Mouse (Mus musculus): Measurements from ENCODE around the gene Wfikkn2. TPM values are rescaled to one million over a fixed set of nuclear protein-coding genes. Genes with fewer than 3 reads are reported as not detected.
"Not testable (repeated sequence)": the region's sequence is repeated elsewhere in the genome, so short reads cannot be mapped to it uniquely, and the experiment has no call there.

The Wfikkn2 gene
- total and polyA plus RNA-seq, 2 experiments from 2014 or later, result 10.1 to 10.4 TPM

- Histone ChIP-seq H3K9ac (replicated peaks; ENCODE audit: low read length) (no peak overlapping the region), H3K27me3 (ENCODE audit: insufficient read depth, low read length) (no peaks in the 10 kb centered on the region), H3K4me2 (ENCODE audit: low read depth, low read length) (no peak overlapping the region), H3K9me3 (ENCODE audit: low read length) (no peaks in the 10 kb centered on the region), H3K27ac (no peak overlapping the region), H3K36me3 (ENCODE audit: insufficient read depth, low read length) (no peaks in the 10 kb centered on the region), H3K4me3 (ENCODE audit: low read length) (no peak overlapping the region), H3K4me1 (ENCODE audit: insufficient read depth, low read length) (no peaks in the 10 kb centered on the region)
- DNase-seq (ENCODE audit: low spot score), result no peak
- TF ChIP-seq CTCF (IDR thresholded peaks at IDR 0.05; ENCODE audit: low read depth), result no peak
- WGBS, result 89% methylated on average over 10 of the region's 10 CpGs
- ATAC-seq, result no peak
Measured at GRCm38 (mm10) chr11:94274206-94274867, 28.5 kb upstream of the Wfikkn2 start.

GRCm38 (mm10) chr11:94272960-94273927, 27.4 kb upstream of the Wfikkn2 start:
- H3K36me3 ChIP-seq (ENCODE audit: insufficient read depth, low read length), result no peaks in the 10 kb centered on the region
- no peak overlapping the region for H3K4me2 ChIP-seq (ENCODE audit: low read depth, low read length)
- no peak for ATAC-seq
- H3K9ac ChIP-seq (replicated peaks; ENCODE audit: low read length), result no peak overlapping the region
- no peak overlapping the region for H3K27ac ChIP-seq
- DNase-seq (ENCODE audit: low spot score), result no peak
- H3K4me3 ChIP-seq (ENCODE audit: low read length), result no peak overlapping the region
- no peaks in the 10 kb centered on the region for H3K27me3 ChIP-seq (ENCODE audit: insufficient read depth, low read length)
- H3K4me1 ChIP-seq (ENCODE audit: insufficient read depth, low read length), result no peaks in the 10 kb centered on the region
- TF ChIP-seq CTCF (IDR thresholded peaks at IDR 0.05; ENCODE audit: low read depth), result no peak
- 86% methylated on average over 21 of the region's 21 CpGs for whole genome bisulfite sequencing
- no peaks in the 10 kb centered on the region for H3K9me3 ChIP-seq (ENCODE audit: low read length)

- 84% methylated on average over 2 of the region's 2 CpGs for WGBS
- H3K4me1 ChIP-seq (ENCODE audit: insufficient read depth, low read length), result no peaks in the 10 kb centered on the region
- no peak overlapping the region for H3K27ac ChIP-seq
- TF ChIP-seq CTCF (IDR thresholded peaks at IDR 0.05; ENCODE audit: low read depth), result no peak
- no peak overlapping the region for H3K9ac ChIP-seq (replicated peaks; ENCODE audit: low read length)
- no peaks in the 10 kb centered on the region for H3K9me3 ChIP-seq (ENCODE audit: low read length)
- no peak overlapping the region for H3K4me2 ChIP-seq (ENCODE audit: low read depth, low read length)
- H3K4me3 ChIP-seq (ENCODE audit: low read length), result no peak overlapping the region
- no peak for ATAC-seq
- H3K36me3 ChIP-seq (ENCODE audit: insufficient read depth, low read length), result no peaks in the 10 kb centered on the region
- no peaks in the 10 kb centered on the region for H3K27me3 ChIP-seq (ENCODE audit: insufficient read depth, low read length)
- DNase-seq (ENCODE audit: low spot score), result no peak
Measured at GRCm38 (mm10) chr11:94271015-94271414, 25.2 kb upstream of the Wfikkn2 start.

GRCm38 (mm10) chr11:94269906-94270305, 24.1 kb upstream of the Wfikkn2 start:
- DNase-seq (ENCODE audit: low spot score) (no peak), ATAC-seq (no peak)
- H3K4me1 ChIP-seq (ENCODE audit: insufficient read depth, low read length), result no peaks in the 10 kb centered on the region
- H3K4me2 ChIP-seq (ENCODE audit: low read depth, low read length), result no peak overlapping the region
- no peak overlapping the region for H3K9ac ChIP-seq (replicated peaks; ENCODE audit: low read length)
- no peak overlapping the region for H3K4me3 ChIP-seq (ENCODE audit: low read length)
- H3K27me3 ChIP-seq (ENCODE audit: insufficient read depth, low read length), result no peaks in the 10 kb centered on the region
- WGBS, result 89% methylated on average over 7 of the region's 7 CpGs
- no peak overlapping the region for H3K27ac ChIP-seq
- no peaks in the 10 kb centered on the region for H3K36me3 ChIP-seq (ENCODE audit: insufficient read depth, low read length)
- no peaks in the 10 kb centered on the region for H3K9me3 ChIP-seq (ENCODE audit: low read length)
- no peak for TF ChIP-seq CTCF (IDR thresholded peaks at IDR 0.05; ENCODE audit: low read depth)

- ATAC-seq (no peak), DNase-seq (ENCODE audit: low spot score) (no peak)
- H3K4me2 ChIP-seq (ENCODE audit: low read depth, low read length), result no peak overlapping the region
- H3K4me3 ChIP-seq (ENCODE audit: low read length), result no peak overlapping the region
- H3K27me3 ChIP-seq (ENCODE audit: insufficient read depth, low read length), result no peaks in the 10 kb centered on the region
- H3K4me1 ChIP-seq (ENCODE audit: insufficient read depth, low read length), result no peaks in the 10 kb centered on the region
- H3K9me3 ChIP-seq (ENCODE audit: low read length), result no peaks in the 10 kb centered on the region
- no peak overlapping the region for H3K27ac ChIP-seq
- no peaks in the 10 kb centered on the region for H3K36me3 ChIP-seq (ENCODE audit: insufficient read depth, low read length)
- TF ChIP-seq CTCF (IDR thresholded peaks at IDR 0.05; ENCODE audit: low read depth), result no peak
- H3K9ac ChIP-seq (replicated peaks; ENCODE audit: low read length), result no peak overlapping the region
Measured at GRCm38 (mm10) chr11:94268761-94269160, 23.0 kb upstream of the Wfikkn2 start.

- 77% methylated on average over 3 of the region's 3 CpGs for WGBS
- H3K4me2 ChIP-seq (ENCODE audit: low read depth, low read length); H3K4me3 ChIP-seq (ENCODE audit: low read length); H3K9me3 ChIP-seq (ENCODE audit: low read length); H3K27me3 ChIP-seq (ENCODE audit: insufficient read depth, low read length); H3K36me3 ChIP-seq (ENCODE audit: insufficient read depth, low read length); H3K27ac ChIP-seq; H3K9ac ChIP-seq (replicated peaks; ENCODE audit: low read length); ATAC-seq; DNase-seq (ENCODE audit: low spot score); H3K4me1 ChIP-seq (ENCODE audit: insufficient read depth, low read length): not testable (repeated sequence)
Measured at GRCm38 (mm10) chr11:94266155-94266554, 20.4 kb upstream of the Wfikkn2 start.

Measured in hindbrain, postnatal 0 days (tissue).